Mouse (Mus musculus): ENCODE results near the gene Mex3b. TPM values are rescaled to one million over a fixed set of nuclear protein-coding genes. Genes with fewer than 3 reads are reported as not detected.

Mex3b gene
- polyA plus RNA-seq (2014; fragmentation: Nextera tagmentation; extraction: Ambion mirVana), result 17.4 and 17.6 TPM in 2 replicates

- Histone ChIP-seq H3K9me3 (ENCODE audit: low read depth, low read length) (no peaks in the 10 kb centered on the region), H3K36me3 (ENCODE audit: insufficient read depth) (peaks cover 25% of the 10 kb centered on the region), H3K4me3 (ENCODE audit: low read depth, low read length) (peak within 1 kb of the TSS; percentile 93), H3K4me2 (peak within 1 kb of the TSS; percentile 90), H3K27ac (ENCODE audit: low read depth) (peak within 1 kb of the TSS; percentile 99), H3K4me1 (ENCODE audit: insufficient read depth) (peaks cover 3% of the 10 kb centered on the region; the same call in 1 of the 2 replicates), H3K27me3 (ENCODE audit: insufficient read depth, low read length) (no peaks in the 10 kb centered on the region), H3K9ac (peak within 1 kb of the TSS; percentile 97)
- ATAC-seq (ENCODE audit: insufficient read depth), result peak; percentile 1; the same call in 1 of the 2 replicates
- no peak for TF ChIP-seq CTCF (IDR thresholded peaks at IDR 0.05; ENCODE audit: low read depth)
- under 1% methylated on average over 82 of the region's 87 CpGs for WGBS
- DNase-seq, result peak; percentile 73
These were observed at the start of gene Mex3b for GRCm38 (mm10) chr7:82867271-82868121. Gene Mex3b, plus strand, starts transcription at chr7:82867333.

GRCm38 (mm10) chr7:82819541-82819940 is 47.6 kb upstream of the Mex3b start:
- Histone ChIP-seq H3K36me3 (ENCODE audit: insufficient read depth) (no peaks in the 10 kb centered on the region), H3K9me3 (ENCODE audit: low read depth, low read length) (no peaks in the 10 kb centered on the region), H3K27ac (ENCODE audit: low read depth) (no peak overlapping the region), H3K9ac (no peak overlapping the region), H3K4me2 (no peak overlapping the region), H3K4me3 (ENCODE audit: low read depth, low read length) (no peak overlapping the region), H3K27me3 (ENCODE audit: insufficient read depth, low read length) (no peaks in the 10 kb centered on the region), H3K4me1 (ENCODE audit: insufficient read depth) (no peaks in the 10 kb centered on the region)
- ATAC-seq (ENCODE audit: insufficient read depth) (no peak), DNase-seq (no peak)
- TF ChIP-seq CTCF (IDR thresholded peaks at IDR 0.05; ENCODE audit: low read depth), result no peak
- 91% methylated on average over 7 of the region's 7 CpGs for WGBS

GRCm38 (mm10) chr7:82820661-82821060 is 46.5 kb upstream of the Mex3b start:
- H3K9ac ChIP-seq, result no peak overlapping the region
- no peak for TF ChIP-seq CTCF (IDR thresholded peaks at IDR 0.05; ENCODE audit: low read depth)
- no peaks in the 10 kb centered on the region for H3K4me1 ChIP-seq (ENCODE audit: insufficient read depth)
- no peak overlapping the region for H3K4me2 ChIP-seq
- 44% methylated on average over 4 of the region's 4 CpGs for WGBS
- no peaks in the 10 kb centered on the region for H3K27me3 ChIP-seq (ENCODE audit: insufficient read depth, low read length)
- ATAC-seq (ENCODE audit: insufficient read depth), result no peak
- H3K36me3 ChIP-seq (ENCODE audit: insufficient read depth), result no peaks in the 10 kb centered on the region
- no peak overlapping the region for H3K4me3 ChIP-seq (ENCODE audit: low read depth, low read length)
- no peaks in the 10 kb centered on the region for H3K9me3 ChIP-seq (ENCODE audit: low read depth, low read length)
- no peak overlapping the region for H3K27ac ChIP-seq (ENCODE audit: low read depth)
- DNase-seq, result no peak

- DNase-seq (no peak), ATAC-seq (ENCODE audit: insufficient read depth) (no peak)
- Histone ChIP-seq H3K4me3 (ENCODE audit: low read depth, low read length) (no peak overlapping the region), H3K9me3 (ENCODE audit: low read depth, low read length) (no peaks in the 10 kb centered on the region), H3K4me2 (no peak overlapping the region), H3K9ac (no peak overlapping the region), H3K27ac (ENCODE audit: low read depth) (no peak overlapping the region), H3K4me1 (ENCODE audit: insufficient read depth) (no peaks in the 10 kb centered on the region), H3K27me3 (ENCODE audit: insufficient read depth, low read length) (no peaks in the 10 kb centered on the region), H3K36me3 (ENCODE audit: insufficient read depth) (no peaks in the 10 kb centered on the region)
- TF ChIP-seq CTCF (IDR thresholded peaks at IDR 0.05; ENCODE audit: low read depth), result no peak
- WGBS, result 69% methylated on average over 3 of the region's 3 CpGs
These were observed 45.6 kb upstream of the Mex3b start for GRCm38 (mm10) chr7:82821501-82821900.

GRCm38 (mm10) chr7:82822528-82822927 is 44.6 kb upstream of the Mex3b start:
- no peaks in the 10 kb centered on the region for H3K36me3 ChIP-seq (ENCODE audit: insufficient read depth)
- no peaks in the 10 kb centered on the region for H3K4me1 ChIP-seq (ENCODE audit: insufficient read depth)
- DNase-seq (peak; percentile 52), ATAC-seq (ENCODE audit: insufficient read depth) (peak; percentile 58)
- no peak overlapping the region for H3K4me2 ChIP-seq
- H3K4me3 ChIP-seq (ENCODE audit: low read depth, low read length), result no peak overlapping the region
- TF ChIP-seq CTCF (IDR thresholded peaks at IDR 0.05; ENCODE audit: low read depth), result no peak
- no peak overlapping the region for H3K27ac ChIP-seq (ENCODE audit: low read depth)
- no peaks in the 10 kb centered on the region for H3K27me3 ChIP-seq (ENCODE audit: insufficient read depth, low read length)
- no peaks in the 10 kb centered on the region for H3K9me3 ChIP-seq (ENCODE audit: low read depth, low read length)
- 15% methylated on average over 1 of the region's 1 CpGs for WGBS
- H3K9ac ChIP-seq, result no peak overlapping the region

- H3K27me3 ChIP-seq (ENCODE audit: insufficient read depth, low read length), result no peaks in the 10 kb centered on the region
- no peak overlapping the region for H3K4me2 ChIP-seq
- ATAC-seq (ENCODE audit: insufficient read depth), result no peak
- TF ChIP-seq CTCF (IDR thresholded peaks at IDR 0.05; ENCODE audit: low read depth), result no peak
- WGBS, result 58% methylated on average over 2 of the region's 2 CpGs
- H3K27ac ChIP-seq (ENCODE audit: low read depth), result no peak overlapping the region
- no peaks in the 10 kb centered on the region for H3K36me3 ChIP-seq (ENCODE audit: insufficient read depth)
- H3K9me3 ChIP-seq (ENCODE audit: low read depth, low read length), result no peaks in the 10 kb centered on the region
- no peak for DNase-seq
- H3K9ac ChIP-seq, result no peak overlapping the region
- H3K4me3 ChIP-seq (ENCODE audit: low read depth, low read length), result no peak overlapping the region
- H3K4me1 ChIP-seq (ENCODE audit: insufficient read depth), result no peaks in the 10 kb centered on the region
These were observed 38.9 kb upstream of the Mex3b start for GRCm38 (mm10) chr7:82828193-82828592.

- ATAC-seq (ENCODE audit: insufficient read depth) (no peak), DNase-seq (no peak)
- no peak overlapping the region for H3K4me3 ChIP-seq (ENCODE audit: low read depth, low read length)
- H3K9ac ChIP-seq, result no peak overlapping the region
- no peak overlapping the region for H3K4me2 ChIP-seq
- no peaks in the 10 kb centered on the region for H3K9me3 ChIP-seq (ENCODE audit: low read depth, low read length)
- H3K4me1 ChIP-seq (ENCODE audit: insufficient read depth), result no peaks in the 10 kb centered on the region
- no peak overlapping the region for H3K27ac ChIP-seq (ENCODE audit: low read depth)
- WGBS, result 84% methylated on average over 3 of the region's 3 CpGs
- H3K36me3 ChIP-seq (ENCODE audit: insufficient read depth), result no peaks in the 10 kb centered on the region
- TF ChIP-seq CTCF (IDR thresholded peaks at IDR 0.05; ENCODE audit: low read depth), result no peak
- H3K27me3 ChIP-seq (ENCODE audit: insufficient read depth, low read length), result no peaks in the 10 kb centered on the region
These were observed 37.6 kb upstream of the Mex3b start for GRCm38 (mm10) chr7:82829516-82829915.
